Comparison of ENCODE assay signal across 24 mouse cellular contexts in the genomic region with DNA sequence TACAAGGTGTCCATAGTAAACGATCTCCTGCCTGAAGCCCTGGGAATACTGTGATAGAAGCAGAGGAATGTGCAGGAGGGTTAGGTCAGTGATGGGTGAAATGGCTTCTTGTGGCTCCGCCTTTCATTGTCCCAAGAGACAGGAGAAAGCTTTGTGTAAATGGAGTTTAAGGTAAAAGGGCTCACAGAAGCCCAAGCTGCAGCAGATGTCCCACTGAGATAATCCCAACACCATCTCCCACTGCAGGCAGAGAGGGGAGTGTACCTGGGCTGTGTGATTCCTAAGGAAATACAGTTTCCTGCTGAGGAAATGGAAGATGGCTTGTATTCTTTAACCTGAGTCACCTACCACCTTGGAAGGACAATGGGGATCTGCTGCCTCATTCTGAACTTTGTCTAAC.
"Had no signal": no experiment of that assay in that cellular context is flagged by ENCODE, and none has a peak within 500 bp of the region (broad histone marks: within the 10 kb centered on the region; RNA-seq: fewer than 3 reads in every experiment).

No protein-coding gene starts in this region.

- H3K36me3 ChIP-seq: heart, embryonic 10.5 days; heart, embryonic 12.5 days; hindbrain, embryonic 10.5 days; hindbrain, embryonic 12.5 days; intestine, embryonic 15.5 days; kidney, embryonic 15.5 days; limb, embryonic 13.5 days; limb, embryonic 15.5 days; liver, embryonic 12.5 days had no signal

- H3K9ac ChIP-seq: heart, embryonic 12.5 days; hindbrain, embryonic 12.5 days; hindbrain, embryonic 14.5 days; intestine, embryonic 15.5 days; kidney, embryonic 15.5 days; limb, embryonic 13.5 days; limb, embryonic 15.5 days; liver, embryonic 12.5 days; liver, embryonic 14.5 days had no signal

- H3K4me3 ChIP-seq: heart, adult 2 months; heart, embryonic 10.5 days; heart, embryonic 12.5 days; hindbrain, embryonic 10.5 days; hindbrain, embryonic 12.5 days; intestine, embryonic 15.5 days; kidney, embryonic 15.5 days; limb, embryonic 13.5 days; limb, embryonic 15.5 days; liver, embryonic 12.5 days had no signal

- H3K9me3 ChIP-seq: heart, embryonic 10.5 days; heart, embryonic 12.5 days; hindbrain, embryonic 10.5 days; hindbrain, embryonic 12.5 days; intestine, embryonic 15.5 days; kidney, embryonic 15.5 days; limb, embryonic 13.5 days; limb, embryonic 15.5 days; liver, embryonic 12.5 days had no signal

- DNase-seq: gastrocnemius, postnatal 14 days; heart, adult 2 months; heart, postnatal 10 days; heart, postnatal 4 days; kidney, adult 11 months; kidney, adult 2 months; kidney, adult 9 months; kidney, postnatal 14 days; kidney, postnatal 4 days; layer of hippocampus, adult 9-11 months; layer of hippocampus, postnatal 36 days; left cerebral cortex, postnatal 4 days had no signal

- H3K4me1 ChIP-seq: heart, embryonic 10.5 days; heart, embryonic 12.5 days; hindbrain, embryonic 10.5 days; intestine, embryonic 15.5 days; kidney, embryonic 15.5 days; limb, embryonic 13.5 days; limb, embryonic 15.5 days; liver, embryonic 12.5 days had no signal

- H3K27ac ChIP-seq: heart, adult 2 months; heart, embryonic 10.5 days; hindbrain, embryonic 10.5 days; hindbrain, embryonic 12.5 days; hindbrain, embryonic 14.5 days; intestine, embryonic 15.5 days; kidney, embryonic 15.5 days; kidney, postnatal 0 days; limb, embryonic 13.5 days; limb, embryonic 15.5 days; liver, embryonic 12.5 days; liver, embryonic 14.5 days had no signal
